Mouse (Mus musculus) gastrocnemius, postnatal 25 days (tissue): ENCODE data around the gene Fgfr2. TPM values are rescaled to one million over a fixed set of nuclear protein-coding genes. Genes with fewer than 3 reads are reported as not detected.

ENCODE experiments used
- DNase-seq: peaks from one replicate; pipeline ENCODE4 v3.0.0; 2022
- total RNA-seq, 2 experiments: library from RNA; stranded (reverse); gene quantifications; 1 replicate in 1 of 2; 2 replicates in 1 of 2; pipeline ENCODE4 v1.2.3; 2021

Gene Fgfr2
- total RNA-seq, 2 experiments from 2014 or later: 0.33 to 0.96 TPM

- no peak for DNase-seq
Measured at GRCm38 (mm10) chr7:130785923-130786575, 2337.1 kb downstream of the Fgfr2 start.

GRCm38 (mm10) chr7:130782501-130783050 lies 2340.6 kb downstream of the Fgfr2 start:
- DNase-seq: no peak

GRCm38 (mm10) chr7:130780866-130781419 lies 2342.2 kb downstream of the Fgfr2 start:
- DNase-seq: no peak

- DNase-seq: no peak
Measured at GRCm38 (mm10) chr7:130773914-130774630, 2349.1 kb downstream of the Fgfr2 start, which contains the start of gene Btbd16. Btbd16 (plus strand) TSS chr7:130774069.

- DNase-seq: no peak
Measured at GRCm38 (mm10) chr7:130773171-130773830, 2349.8 kb downstream of the Fgfr2 start.

- peak; percentile 59 for DNase-seq
Measured at GRCm38 (mm10) chr7:130770707-130771106, 2352.4 kb downstream of the Fgfr2 start.

- no peak for DNase-seq
Measured at GRCm38 (mm10) chr7:130768151-130768550, 2355.0 kb downstream of the Fgfr2 start.

GRCm38 (mm10) chr7:130766411-130767170 lies 2356.6 kb downstream of the Fgfr2 start:
- DNase-seq: no peak

- no peak for DNase-seq
Measured at GRCm38 (mm10) chr7:130764160-130764559, 2359.0 kb downstream of the Fgfr2 start.

- peak; percentile 37 for DNase-seq
Measured at GRCm38 (mm10) chr7:130762071-130762897, 2360.9 kb downstream of the Fgfr2 start.

- DNase-seq: no peak
Measured at GRCm38 (mm10) chr7:130757326-130757865, 2365.8 kb downstream of the Fgfr2 start.

- no peak for DNase-seq
Measured at GRCm38 (mm10) chr7:130756343-130756835, 2366.8 kb downstream of the Fgfr2 start.

GRCm38 (mm10) chr7:130754790-130755189 lies 2368.4 kb downstream of the Fgfr2 start:
- no peak for DNase-seq

- no peak for DNase-seq
Measured at GRCm38 (mm10) chr7:130751678-130752077, 2371.5 kb downstream of the Fgfr2 start.

- no peak for DNase-seq
Measured at GRCm38 (mm10) chr7:130750752-130751490, 2372.2 kb downstream of the Fgfr2 start.

GRCm38 (mm10) chr7:130749165-130749564 lies 2374.0 kb downstream of the Fgfr2 start:
- no peak for DNase-seq

- DNase-seq: no peak
Measured at GRCm38 (mm10) chr7:130743239-130744025, 2379.7 kb downstream of the Fgfr2 start.

- no peak for DNase-seq
Measured at GRCm38 (mm10) chr7:130741099-130741498, 2382.1 kb downstream of the Fgfr2 start.
